Mouse (Mus musculus): ENCODE results near the gene Hoxd13. TPM values are rescaled to one million over a fixed set of nuclear protein-coding genes. Genes with fewer than 3 reads are reported as not detected.

Gene Hoxd13
- polyA plus RNA-seq, 1 experiment from 2014 or later = 0.77 TPM

Other genes starting within 250 kb of the Hoxd13 start
- 19.0 and 25.7 TPM in 2 replicates for gene Lnpk, start 88.9 kb upstream of the Hoxd13 start, polyA plus RNA-seq (2015; fragmentation: Nextera tagmentation; extraction: Ambion mirVana)
- 0.04 TPM in 1 of 2 replicates, not detected in the other for gene Evx2, start 8.8 kb upstream of the Hoxd13 start, polyA plus RNA-seq (2015; fragmentation: Nextera tagmentation; extraction: Ambion mirVana)
- 0.45 and 1.1 TPM in 2 replicates for gene Hoxd12, start 6.7 kb downstream of the Hoxd13 start, polyA plus RNA-seq (2015; fragmentation: Nextera tagmentation; extraction: Ambion mirVana)
- 1.2 and 2.3 TPM in 2 replicates for gene Hoxd11, start 11.2 kb downstream of the Hoxd13 start, polyA plus RNA-seq (2015; fragmentation: Nextera tagmentation; extraction: Ambion mirVana)
- 4.8 and 7.9 TPM in 2 replicates for gene Hoxd10, start 23.6 kb downstream of the Hoxd13 start, polyA plus RNA-seq (2015; fragmentation: Nextera tagmentation; extraction: Ambion mirVana)
- 4.4 and 5.9 TPM in 2 replicates for gene Hoxd9, start 29.4 kb downstream of the Hoxd13 start, polyA plus RNA-seq (2015; fragmentation: Nextera tagmentation; extraction: Ambion mirVana)
- 4.2 and 5.1 TPM in 2 replicates for gene Hoxd8, start 36.3 kb downstream of the Hoxd13 start, polyA plus RNA-seq (2015; fragmentation: Nextera tagmentation; extraction: Ambion mirVana)
- gene Hoxd3, start 43.6 kb downstream of the Hoxd13 start, polyA plus RNA-seq (2015; fragmentation: Nextera tagmentation; extraction: Ambion mirVana) = 18.8 and 19.2 TPM in 2 replicates
- gene Hoxd4, start 43.6 kb downstream of the Hoxd13 start, polyA plus RNA-seq (2015; fragmentation: Nextera tagmentation; extraction: Ambion mirVana) = 1.2 and 1.6 TPM in 2 replicates
- 0.55 and 0.73 TPM in 2 replicates for gene Gm28230, start 58.4 kb downstream of the Hoxd13 start, polyA plus RNA-seq (2015; fragmentation: Nextera tagmentation; extraction: Ambion mirVana)
- gene Hoxd1, start 94.7 kb downstream of the Hoxd13 start, polyA plus RNA-seq (2015; fragmentation: Nextera tagmentation; extraction: Ambion mirVana) = 0.09 and 0.10 TPM in 2 replicates
- 112 and 126 TPM in 2 replicates for gene Mtx2, start 157.5 kb downstream of the Hoxd13 start, polyA plus RNA-seq (2015; fragmentation: Nextera tagmentation; extraction: Ambion mirVana)